Mouse (Mus musculus): ENCODE results near the gene Sez6.

DNA sequence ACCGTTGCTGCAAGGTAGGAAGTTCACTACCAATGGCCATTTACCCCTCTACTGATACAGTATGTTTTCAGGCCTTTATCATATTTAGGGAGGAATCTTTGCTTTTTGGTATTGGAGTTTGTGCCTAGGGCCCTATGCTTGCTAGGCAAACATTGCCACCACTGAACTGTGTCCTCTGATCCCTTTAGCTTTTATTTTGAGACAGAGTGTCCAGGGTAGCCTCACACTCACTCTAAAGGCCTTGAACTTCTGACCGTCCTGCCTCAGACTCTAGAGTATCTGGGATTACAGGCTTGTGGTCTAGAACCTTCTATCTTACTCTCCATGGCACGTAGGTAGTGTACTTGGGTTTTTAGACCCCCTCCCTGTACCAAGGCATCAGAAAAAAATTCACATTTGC, 30.4 kb upstream of the Sez6 start:
- TF ChIP-seq CTCF (IDR thresholded peaks at IDR 0.05; ENCODE audit: extremely low read depth, insufficient read length, insufficient replicate concordance, low read depth, low read length) (no peak), POLR2A (IDR thresholded peaks at IDR 0.05; ENCODE audit: low read depth, low read length) (no peak)

Data from small intestine, adult 2 months (tissue).